Mouse (Mus musculus): ENCODE results near the gene Fam234a.
A peak's percentile ranks its signal among the peaks of the same experiment; 100 is the strongest.
"Not testable (repeated sequence)": the region's sequence is repeated elsewhere in the genome, so short reads cannot be mapped to it uniquely, and the experiment has no call there.

Fam234a gene

DNA sequence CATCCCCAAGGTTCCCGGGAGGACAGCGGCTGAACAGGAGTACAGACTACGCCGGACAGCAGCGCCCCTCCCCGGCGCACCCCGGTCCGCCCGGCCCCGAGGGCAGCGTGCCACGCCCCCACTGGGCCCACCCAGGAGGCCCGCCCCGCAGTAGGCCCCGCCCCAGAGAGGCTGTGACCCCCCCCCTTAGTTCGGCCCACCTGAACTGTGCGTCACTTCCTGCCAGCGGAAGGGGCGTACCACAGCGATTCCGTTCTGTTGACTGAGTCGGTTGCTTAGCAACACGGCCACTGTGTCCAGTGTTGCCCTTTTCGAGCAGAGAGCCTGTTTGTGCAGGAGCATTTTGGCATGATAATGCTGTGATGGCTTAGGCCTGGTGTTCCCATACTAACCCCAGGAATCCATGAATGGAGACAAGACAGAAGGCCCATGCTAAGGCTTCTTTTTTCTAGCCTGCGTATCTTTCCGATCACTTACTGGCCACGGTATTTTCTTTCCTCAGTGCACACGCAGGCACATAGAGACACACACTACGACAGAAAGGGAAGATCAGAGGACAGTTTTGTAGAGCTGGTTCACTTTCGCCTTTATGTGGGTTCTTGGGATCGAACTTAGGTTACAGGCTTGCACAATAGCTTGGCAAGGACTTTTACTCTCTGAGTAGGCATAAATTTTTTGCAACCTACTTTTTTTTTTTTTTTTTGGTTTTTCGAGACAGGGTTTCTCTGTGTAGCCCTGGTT is at the start of gene Fam234a:
Gene Fam234a, minus strand, starts transcription at position 142 of the 741 bp plus-strand sequence.
- DNase-seq (ENCODE audit: low spot score): peak; percentile 98

DNA sequence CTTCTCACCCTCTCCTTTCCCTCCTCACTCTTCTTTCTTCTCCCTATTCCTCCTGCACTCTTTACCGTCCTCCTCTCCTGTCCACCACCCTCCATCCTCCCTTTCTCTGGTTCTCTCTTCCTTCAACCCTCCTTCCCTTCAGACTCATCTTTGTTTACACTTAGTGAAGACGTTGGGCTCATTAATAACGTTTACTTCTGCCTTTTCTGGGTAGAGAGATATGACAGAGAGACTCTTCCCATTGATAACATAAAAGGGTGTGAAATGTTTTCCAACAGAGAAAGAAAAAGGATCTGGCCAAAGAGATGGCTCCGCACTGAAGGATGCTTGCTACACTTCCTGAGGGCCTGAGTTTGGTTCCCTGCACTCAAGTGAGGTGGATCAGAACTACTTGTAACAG is 45.4 kb upstream of the Fam234a start:
- DNase-seq (ENCODE audit: low spot score): no peak

DNA sequence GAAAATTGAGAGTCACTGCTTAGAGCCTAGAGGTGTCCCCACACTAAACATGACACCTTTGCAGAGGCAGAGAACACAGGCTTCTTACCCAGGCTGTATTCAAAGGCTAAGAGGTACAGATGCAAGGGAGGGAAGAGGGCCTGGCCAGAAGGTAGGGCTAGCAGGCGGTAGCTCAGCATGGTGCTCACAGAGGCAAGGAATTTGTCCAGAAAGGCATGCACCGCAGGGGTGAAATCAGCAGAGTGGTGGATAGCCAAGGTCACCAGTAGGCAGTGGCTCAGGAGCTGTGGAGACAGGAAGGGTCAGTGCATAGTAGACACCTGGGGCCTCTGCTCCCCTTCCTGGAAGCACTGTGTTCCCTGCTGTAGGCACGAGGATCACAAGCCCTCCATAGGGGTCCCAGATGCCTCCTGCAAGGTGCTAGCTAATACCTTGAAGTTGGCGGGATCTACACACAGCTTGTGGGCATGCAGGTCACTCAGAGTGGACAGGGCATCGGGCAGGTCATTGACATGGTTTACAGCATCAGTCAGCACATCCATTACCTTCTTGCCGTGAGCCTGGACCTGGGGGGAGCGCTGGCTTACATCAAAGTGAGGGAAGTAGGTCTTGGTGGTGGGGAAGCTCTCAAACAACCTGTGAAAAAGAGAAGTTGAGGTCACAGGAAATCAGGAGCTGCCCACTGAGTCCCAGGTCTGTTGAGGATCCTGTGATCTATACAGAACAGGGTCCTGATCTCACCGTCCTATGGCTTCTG is 42.3 kb upstream of the Fam234a start:
- no peak for DNase-seq (ENCODE audit: low spot score)

DNA sequence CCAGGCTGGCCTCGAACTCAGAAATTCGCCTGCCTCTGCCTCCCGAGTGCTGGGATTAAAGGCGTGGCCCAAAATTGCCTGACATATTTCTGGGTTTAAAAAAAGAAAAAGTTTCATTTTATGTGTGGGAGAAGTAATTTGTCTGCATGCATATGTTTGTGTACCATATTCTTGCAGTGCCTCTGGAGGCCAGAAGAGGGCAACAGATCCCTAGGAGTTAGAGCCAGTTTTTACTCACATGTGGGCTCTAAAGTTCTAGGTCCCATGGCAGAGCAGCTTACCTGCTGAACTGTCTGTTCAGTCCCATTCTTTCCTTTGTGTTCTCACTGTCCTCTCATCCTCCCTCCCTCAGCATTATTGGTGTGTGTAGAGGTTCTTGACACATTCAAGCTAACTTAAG is 32.7 kb upstream of the Fam234a start:
- DNase-seq (ENCODE audit: low spot score): peak; percentile 46

DNA sequence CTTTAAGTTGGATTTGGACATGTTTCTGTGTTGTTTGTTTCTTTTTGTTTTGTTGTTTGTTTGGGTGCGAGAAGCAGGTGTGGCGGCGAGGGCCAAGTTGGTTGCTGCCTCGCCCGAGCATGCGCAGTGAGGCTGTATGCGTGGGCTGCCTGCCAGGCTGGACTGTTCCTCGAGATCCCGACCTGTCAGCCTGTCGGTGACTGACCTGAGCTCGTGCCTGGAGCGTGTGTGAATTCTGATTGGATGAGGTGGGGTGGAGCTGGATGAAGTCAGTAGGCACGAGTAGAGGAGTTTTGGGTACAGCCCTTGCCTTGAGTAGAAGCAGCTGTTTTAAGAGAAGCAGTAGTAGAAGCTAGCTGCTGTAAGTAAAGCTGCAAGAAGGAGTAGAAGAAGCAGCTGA is 31.9 kb upstream of the Fam234a start:
- peak; percentile 4 for DNase-seq (ENCODE audit: low spot score)

DNA sequence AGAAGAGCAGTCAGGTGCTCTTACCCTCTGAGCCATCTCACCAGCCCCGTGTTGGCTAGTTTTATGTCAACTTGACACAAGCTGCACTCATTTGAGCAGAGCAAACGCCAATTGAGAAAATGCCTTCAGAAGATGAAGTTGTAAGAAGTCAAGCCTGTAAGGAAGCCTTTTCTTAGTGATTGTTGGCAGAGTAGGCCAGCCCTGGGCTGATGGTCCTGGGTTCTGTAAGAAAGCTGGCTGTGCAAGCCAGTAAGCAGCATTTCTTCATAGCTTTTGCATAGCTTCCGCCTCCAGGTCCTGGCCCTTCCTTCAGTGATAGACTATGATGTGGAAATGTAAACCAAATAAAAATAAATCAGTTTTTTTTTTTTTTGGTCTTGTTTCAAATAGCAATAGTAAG is 28.5 kb upstream of the Fam234a start:
- DNase-seq (ENCODE audit: low spot score): peak; percentile 5

DNA sequence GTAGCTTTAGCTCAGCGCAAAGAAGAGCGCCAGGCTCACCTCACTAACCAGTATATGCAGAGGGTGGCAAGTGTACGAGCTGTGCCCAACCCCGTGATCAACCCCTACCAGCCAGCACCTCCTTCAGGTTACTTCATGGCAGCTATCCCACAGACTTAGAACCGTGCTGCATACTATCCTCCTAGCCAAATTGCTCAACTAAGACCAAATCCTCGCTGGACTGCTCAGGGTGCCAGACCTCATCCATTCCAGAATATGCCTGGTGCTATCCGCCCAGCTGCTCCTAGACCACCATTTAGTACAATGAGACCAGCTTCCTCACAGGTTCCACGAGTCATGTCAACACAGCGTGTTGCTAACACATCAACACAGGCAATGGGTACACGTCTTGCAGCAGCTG is 25.5 kb upstream of the Fam234a start:
- DNase-seq (ENCODE audit: low spot score): not testable (repeated sequence)

DNA sequence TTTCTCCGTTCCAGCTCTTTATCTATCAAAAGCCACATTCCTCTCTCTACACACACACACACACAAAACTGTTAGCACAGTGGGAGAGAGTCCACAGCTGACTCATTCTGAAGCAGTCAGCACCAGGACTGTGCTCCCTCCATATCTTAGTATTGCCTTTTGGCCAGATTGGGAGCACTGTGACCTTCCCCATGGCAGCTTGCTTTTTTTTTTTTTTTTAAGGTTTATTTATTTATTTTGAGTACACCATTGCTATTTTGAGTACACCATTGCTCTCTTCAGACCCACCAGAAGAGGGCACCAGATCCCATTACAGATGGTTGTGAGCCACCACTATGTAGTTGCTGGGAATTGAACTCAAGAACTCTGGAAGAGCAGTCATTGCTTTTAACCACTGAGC is 24.8 kb upstream of the Fam234a start:
- peak; percentile 41 for DNase-seq (ENCODE audit: low spot score)

DNA sequence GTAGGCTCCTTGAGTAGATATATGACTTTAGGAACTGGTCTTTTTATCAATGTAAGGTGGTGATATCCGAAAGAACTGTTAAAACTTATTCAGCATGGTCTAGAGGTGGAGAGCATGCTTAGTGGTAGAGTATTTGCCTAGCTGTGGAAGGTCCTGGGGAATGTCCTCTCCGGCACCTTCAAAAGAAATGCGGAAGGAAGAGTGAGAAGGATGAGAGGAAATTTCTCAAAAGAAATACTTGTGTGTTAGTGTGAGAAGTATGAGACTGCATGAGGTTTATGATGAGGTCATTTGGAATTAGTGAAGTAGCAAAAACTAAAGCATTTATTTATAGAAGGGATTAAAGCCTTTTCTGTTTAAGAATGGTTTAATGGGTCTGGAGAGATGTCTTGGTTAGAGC is 18.3 kb upstream of the Fam234a start:
- no peak for DNase-seq (ENCODE audit: low spot score)

DNA sequence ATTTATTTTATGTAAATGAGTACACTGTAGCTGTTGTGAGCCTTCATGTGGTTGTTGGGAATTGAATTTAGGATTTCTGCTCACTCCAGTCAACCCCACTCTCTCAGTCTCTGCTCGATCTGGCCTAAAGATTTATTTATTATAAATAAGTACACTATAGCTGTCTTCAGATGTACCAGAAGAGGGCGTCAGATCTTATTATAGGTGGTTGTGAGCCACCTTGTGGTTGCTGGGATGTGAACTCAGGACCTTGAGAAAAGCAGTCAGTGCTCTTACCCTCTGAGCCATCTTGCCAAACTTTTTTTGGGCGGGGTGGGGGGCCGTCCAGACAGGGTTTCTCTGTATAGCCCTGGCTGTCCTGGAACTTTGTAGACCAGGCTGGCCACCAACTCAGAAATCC is 17.8 kb upstream of the Fam234a start:
- DNase-seq (ENCODE audit: low spot score): no peak

DNA sequence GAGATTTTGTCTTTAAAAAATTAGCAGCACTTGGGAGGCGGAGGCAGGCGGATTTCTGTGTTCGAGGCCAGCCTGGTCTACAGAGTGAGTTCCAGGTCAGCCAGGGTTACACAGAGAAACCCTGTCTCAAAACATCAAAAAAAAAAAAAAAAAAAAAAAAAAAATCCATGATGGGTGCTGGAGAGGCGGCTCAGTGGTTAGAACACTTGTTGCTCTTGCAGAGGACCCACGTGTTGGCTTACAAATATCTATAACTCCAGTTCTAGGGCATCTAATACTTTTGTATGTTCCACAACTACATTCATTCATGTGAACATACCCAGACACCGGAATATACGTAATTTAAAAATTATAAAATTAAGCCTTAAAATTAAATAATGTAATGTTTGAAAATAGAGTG is 11.3 kb upstream of the Fam234a start:
- no peak for DNase-seq (ENCODE audit: low spot score)

DNA sequence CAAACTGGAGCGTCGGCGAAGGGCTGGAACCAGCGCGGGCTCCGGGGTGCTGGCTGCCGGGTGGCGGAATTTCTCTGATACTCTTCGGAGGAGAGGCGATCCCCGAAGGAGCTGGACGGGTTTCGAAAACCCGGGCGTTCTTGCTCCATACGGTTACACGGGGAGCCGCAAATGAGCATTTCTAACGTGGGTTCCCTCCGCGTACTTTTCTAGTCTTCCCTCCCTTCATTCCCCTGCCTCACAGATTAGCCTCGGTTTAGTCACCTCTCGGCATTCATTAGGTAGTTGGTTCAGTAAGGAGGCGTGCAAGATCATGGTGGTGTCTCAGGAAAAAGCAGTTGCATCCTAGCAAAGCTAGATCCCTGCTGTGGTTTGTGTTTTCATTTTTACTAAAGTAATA is 9.4 kb upstream of the Fam234a start:
- peak; percentile 54 for DNase-seq (ENCODE audit: low spot score)

DNA sequence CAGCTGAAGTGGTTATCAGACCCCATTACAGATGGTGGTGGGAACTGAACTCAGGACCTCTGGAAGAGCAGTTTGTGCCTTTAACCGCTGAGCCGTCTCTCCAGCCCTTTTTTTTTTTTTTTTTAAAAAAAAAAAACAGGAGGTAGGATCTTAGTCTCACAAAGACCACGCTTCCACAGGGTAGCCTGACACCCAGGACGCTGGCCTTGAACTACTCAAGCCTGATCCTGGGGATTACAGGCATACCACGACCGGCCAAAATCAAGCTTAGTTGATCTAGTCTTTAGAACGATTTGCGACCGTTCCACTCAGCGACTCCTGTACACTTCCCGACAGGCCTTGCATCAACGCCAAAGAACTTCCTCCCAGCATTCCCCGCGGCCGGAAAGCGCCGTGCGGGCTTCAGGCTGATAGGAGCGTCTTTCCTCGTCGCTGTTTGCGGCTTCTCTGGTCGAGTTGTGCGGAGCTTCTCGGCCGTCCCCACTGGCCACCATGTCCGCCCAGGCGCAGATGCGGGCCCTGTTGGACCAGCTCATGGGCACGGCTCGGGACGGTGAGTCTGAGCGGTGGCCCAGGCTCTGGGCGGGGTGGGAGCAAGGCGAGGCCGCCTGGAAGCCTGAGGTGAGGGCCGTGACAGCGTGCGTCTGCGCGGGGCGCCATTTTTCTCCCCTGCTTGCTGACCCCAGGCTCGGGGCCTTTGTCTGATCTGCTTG is 8.7 kb upstream of the Fam234a start, which contains the start of gene Luc7l:
Gene Luc7l, plus strand, starts transcription at position 358 of the 713 bp plus-strand sequence.
- DNase-seq (ENCODE audit: low spot score): peak; percentile 97

DNA sequence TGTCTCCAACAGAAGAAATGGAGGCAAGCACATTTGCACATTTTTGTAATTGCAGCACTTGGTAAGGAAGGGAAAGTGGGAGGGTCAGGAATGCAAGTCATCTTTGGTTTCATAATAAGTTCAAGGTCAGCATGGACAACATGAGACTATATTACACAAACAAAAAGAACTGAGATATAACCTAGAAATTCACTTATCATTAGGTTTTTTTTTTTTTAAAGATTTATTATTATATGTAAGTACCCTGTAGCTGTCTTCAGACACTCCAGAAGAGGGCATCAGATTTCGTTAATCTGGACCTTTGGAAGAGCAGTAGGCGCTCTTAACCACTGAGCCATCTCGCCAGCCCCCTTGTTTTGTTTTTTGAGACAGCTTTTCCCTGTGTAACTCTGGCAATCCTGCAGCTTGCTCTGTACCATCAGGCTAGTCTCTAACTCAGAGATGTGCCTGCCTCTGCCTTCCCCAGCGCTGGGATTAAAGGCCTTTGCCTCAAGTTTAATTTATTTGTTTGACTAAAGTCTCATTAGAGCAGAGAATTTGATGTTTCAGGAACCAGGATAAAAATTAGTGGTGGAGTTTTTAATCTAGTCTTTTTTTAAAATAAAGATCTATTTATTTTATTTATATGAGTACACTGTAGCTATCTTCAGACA is 8.0 kb upstream of the Fam234a start:
- DNase-seq (ENCODE audit: low spot score): no peak

DNA sequence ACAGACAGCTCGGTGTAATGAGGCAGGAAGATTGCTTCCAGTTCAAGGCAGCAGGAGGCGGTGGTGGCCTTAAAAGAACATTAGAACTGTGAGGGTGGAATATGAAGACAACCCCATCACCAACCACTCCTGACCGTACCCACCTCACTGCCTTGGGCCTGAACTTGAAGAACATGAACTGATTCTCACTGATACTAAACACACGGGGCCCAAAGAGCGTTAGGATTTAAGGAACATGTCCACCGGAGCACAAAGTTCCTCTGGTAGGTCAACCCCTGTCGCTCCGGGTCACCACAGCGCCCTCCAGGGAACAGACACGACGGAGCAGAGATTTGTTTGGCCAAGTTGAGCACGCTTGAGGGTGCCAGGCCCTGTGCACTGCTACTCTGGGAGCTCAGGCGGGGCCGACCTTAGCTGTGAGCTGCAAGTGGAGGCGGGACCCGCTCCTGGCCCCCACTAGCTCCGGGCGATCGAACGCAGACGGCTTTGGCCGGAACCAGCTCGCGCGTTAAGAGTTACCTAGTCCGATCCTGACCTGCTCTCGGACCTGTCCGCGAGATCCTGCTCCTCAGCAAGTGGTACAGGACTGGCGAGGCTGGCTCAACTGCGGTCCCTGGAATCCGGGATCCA is 456 bp downstream of the Fam234a start:
- peak; percentile 75 for DNase-seq (ENCODE audit: low spot score)

DNA sequence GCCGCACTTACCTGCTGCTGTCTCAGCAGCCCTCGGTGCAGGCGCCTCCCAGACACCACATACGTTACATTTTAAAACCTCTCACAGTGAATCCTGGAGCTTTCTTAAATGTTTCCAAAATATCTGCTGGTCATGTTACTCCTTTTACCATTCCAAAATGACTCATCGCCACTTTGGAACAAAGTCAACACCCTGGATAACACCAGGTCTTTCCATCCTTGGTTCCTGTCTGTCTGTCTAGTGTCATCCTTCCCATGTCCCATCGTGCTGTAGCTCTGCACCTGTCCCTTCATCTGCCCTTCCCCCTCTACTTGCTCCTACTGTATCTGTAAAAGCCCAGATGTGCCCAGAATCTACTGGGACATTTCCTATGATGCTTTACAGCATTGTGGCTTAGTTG is 3.1 kb downstream of the Fam234a start:
- DNase-seq (ENCODE audit: low spot score): peak; percentile 58

DNA sequence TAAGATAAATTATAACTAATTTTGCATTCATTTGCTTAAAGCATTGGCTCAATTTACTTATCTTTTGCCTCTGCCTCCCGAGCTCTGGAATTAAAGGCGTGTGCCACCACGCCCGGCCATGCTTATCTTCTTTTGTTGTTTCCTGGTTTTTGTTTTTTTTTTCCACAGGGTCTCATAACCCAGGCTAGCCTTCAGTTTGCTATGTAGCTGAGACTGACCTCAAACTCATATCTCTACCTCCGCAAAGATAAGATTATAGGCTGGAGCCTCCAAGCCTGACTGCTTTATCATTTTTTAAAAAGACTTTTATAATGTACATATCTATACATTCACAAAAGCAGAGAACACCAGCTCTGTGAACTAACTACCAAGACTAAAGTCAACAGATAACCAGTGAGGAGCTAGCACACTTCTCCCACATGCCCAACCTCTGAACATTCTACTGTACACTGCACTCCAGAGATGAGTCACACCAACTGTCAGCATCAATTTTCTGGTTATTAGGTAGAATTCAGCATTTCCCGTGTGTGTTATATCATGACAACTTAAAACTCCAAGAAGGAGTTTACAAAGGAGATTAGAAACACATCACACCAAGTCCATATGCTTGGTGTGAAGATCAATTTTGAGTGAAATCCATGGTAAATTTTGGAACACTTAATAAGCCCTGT is 3.8 kb downstream of the Fam234a start:
- DNase-seq (ENCODE audit: low spot score): peak; percentile 58

DNA sequence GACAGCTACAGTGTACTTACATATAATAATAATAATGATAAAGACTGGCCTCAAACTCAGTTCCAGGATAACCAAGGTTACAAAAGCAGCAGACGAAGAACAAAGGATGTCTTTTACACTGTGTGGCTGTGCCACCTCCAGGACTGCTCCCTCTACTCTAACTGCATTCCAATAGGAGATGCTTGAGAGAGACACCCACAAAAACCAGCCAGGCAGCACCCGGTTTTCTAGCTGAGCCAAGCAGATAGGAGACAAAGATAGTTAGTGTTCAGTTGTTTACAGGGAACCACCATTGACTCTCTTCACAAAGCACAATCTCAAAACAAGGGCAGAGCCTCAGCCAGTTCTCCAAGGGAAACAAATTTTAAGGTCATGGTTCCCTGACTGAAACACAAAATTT is 4.5 kb downstream of the Fam234a start:
- DNase-seq (ENCODE audit: low spot score): no peak

DNA sequence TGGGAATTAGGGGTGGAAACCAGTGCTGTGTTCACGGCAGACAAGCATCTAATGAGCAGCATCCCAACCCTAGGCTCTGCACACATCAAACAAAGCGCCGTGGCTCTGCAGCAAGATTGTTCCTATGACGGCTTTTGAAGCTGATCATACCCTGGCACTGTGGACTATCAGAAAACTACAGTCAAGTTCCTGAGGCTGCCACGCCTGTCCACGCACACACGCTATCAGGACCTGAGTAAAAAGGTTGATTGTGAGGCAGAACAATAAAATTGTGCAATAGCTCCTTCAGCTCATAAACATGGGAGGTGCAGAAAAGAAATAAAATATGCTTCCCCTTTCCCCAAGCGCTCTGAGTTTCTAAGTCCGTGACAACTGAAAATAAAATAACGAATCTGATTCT is 6.4 kb downstream of the Fam234a start:
- DNase-seq (ENCODE audit: low spot score): no peak

DNA sequence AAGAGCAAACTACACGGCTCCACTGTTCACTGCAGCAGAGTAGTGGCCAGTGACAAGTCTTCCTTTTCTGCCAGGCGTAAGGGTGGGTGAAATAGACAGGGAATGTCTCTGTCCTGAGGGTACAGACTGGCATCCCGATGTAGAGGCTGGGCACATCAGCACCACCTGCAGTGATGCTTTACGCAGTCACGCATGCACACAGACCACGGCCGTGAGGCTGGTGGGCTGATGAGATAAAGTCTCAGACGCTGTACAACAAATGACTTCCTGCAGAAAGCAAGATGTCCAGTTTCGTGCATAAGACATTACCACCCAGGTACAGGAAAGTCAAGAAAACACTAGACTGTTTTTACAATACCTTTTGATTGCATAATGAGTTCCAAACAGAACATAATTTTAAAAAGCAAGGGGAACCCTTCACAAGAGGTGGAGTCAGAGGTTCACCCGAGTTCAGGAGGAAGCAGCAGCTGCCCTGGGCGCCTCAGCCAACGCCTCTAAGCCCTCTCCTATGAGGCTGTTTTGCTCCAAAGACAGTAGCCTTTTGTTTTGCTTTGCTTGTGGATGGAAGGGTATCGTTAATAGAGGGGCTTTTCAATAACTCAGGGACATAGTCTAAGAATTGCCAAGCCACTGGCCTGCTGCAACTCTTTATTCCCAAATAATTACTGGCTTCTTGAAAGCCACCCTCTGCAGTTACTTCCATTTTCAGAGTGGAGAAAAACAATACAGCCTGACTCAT is 8.8 kb downstream of the Fam234a start:
- DNase-seq (ENCODE audit: low spot score): no peak

DNA sequence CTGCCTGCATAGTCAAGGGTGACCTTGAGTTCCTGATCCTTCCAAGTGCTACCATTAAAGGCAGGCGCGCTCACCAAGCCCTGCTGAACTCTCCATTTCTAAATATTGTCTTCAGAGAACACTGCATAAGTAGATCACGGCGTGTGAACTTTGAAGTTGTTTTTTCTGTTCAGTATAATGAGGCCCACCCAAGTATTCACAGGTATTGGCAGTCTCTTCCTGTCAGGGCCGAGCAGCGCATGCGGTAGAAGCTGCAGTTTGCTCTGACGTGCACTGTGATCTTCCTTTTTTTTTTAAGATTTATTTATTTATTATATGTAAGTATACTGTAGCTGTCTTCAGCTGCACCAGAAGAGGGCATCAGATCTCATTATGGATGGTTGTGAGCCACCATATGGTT is 9.7 kb downstream of the Fam234a start:
- DNase-seq (ENCODE audit: low spot score): no peak

All from MN1 (cell line).